ENCODE assay signal across 8 mouse cellular contexts in genomic region chr17:56124377-56125275, GRCm38 (mm10). TPM values are rescaled to one million over a fixed set of nuclear protein-coding genes. Genes with fewer than 3 reads are reported as not detected.
DNase-seq lines count a peak whose midpoint lies in the region; ATAC-seq and TF ChIP-seq lines count a peak whose summit lies in the region.

No protein-coding gene starts in this region.

- peak; percentile 67 to 83 (median 82) for TF ChIP-seq CTCF in MEL (IDR thresholded peaks at IDR 0.05 in 2 of 3, conservative IDR thresholded peaks at IDR 0.05 in 1 of 3; ENCODE audit: control insufficient read depth in 1 of 3, insufficient read depth in 1 of 3, low read depth in 2 of 3, low read length in 3 of 3, poor library complexity in 1 of 3, severe bottlenecking in 1 of 3)
- peak; percentile 79 for TF ChIP-seq CTCF in midbrain, postnatal 0 days (IDR thresholded peaks at IDR 0.05)

- H3K79me2 ChIP-seq in MEL (ENCODE audit: control insufficient read depth, insufficient read depth, low read length, poor library complexity): no peaks in the 10 kb centered on the region

- H3K27ac ChIP-seq in MEL (ENCODE audit: control insufficient read depth, low read depth, low read length): no peak overlapping the region
- H3K27ac ChIP-seq in embryonic facial prominence, embryonic 10.5 days (replicated peaks): peak overlapping the region; percentile 76
- no peak overlapping the region for H3K27ac ChIP-seq in limb, embryonic 12.5 days
- H3K27ac ChIP-seq in midbrain, postnatal 0 days (ENCODE audit: low read depth, low read length): no peak overlapping the region

- H3K4me3 ChIP-seq in MEL (ENCODE audit: control insufficient read depth in 1 of 2, insufficient read depth in 1 of 2, low read depth in 2 of 2, low read length in 2 of 2): no peak overlapping the region
- H3K4me3 ChIP-seq in embryonic facial prominence, embryonic 10.5 days: peak overlapping the region; percentile 57
- peak overlapping the region; percentile 44 for H3K4me3 ChIP-seq in limb, embryonic 12.5 days (replicated peaks)
- 0 out of 2 replicates have a peak overlapping the region, but pooled peaks have one; percentile 1 for H3K4me3 ChIP-seq in midbrain, postnatal 0 days (ENCODE audit: low read depth, low read length)

- no peak for ATAC-seq in limb, embryonic 12.5 days (ENCODE audit: insufficient number of reproducible peaks, insufficient read depth, low FRiP score, low TSS enrichment, low read depth)
- ATAC-seq in midbrain, postnatal 0 days (ENCODE audit: low FRiP score): 0 out of 2 replicates have a peak, but pooled peaks have one; percentile 2

- H3K27me3 ChIP-seq in MEL (ENCODE audit: control insufficient read depth in 1 of 2, insufficient read depth in 2 of 2, low read length in 2 of 2): no peaks in the 10 kb centered on the region
- peaks cover 71% of the 10 kb centered on the region for H3K27me3 ChIP-seq in embryonic facial prominence, embryonic 10.5 days (replicated peaks; ENCODE audit: low read depth, poor library complexity, severe bottlenecking)
- H3K27me3 ChIP-seq in limb, embryonic 12.5 days: peaks cover 66% of the 10 kb centered on the region
- H3K27me3 ChIP-seq in midbrain, postnatal 0 days (ENCODE audit: insufficient read depth, low read length): peaks cover 22% of the 10 kb centered on the region

- TF ChIP-seq POLR2A in MEL (IDR thresholded peaks at IDR 0.05; ENCODE audit: control insufficient read depth in 1 of 2, insufficient read depth in 1 of 2, low read depth in 1 of 2, low read length in 2 of 2, poor library complexity in 1 of 2): no peak

- H3K4me2 ChIP-seq in limb, embryonic 12.5 days: peak overlapping the region; percentile 77
- H3K4me2 ChIP-seq in midbrain, postnatal 0 days (ENCODE audit: low read depth, low read length, poor library complexity, severe bottlenecking): peak overlapping the region; percentile 22

- no peak overlapping the region for H3K9ac ChIP-seq in MEL (ENCODE audit: control insufficient read depth, low read depth, low read length, poor library complexity, severe bottlenecking)
- H3K9ac ChIP-seq in limb, embryonic 12.5 days (replicated peaks): peak overlapping the region; percentile 60
- H3K9ac ChIP-seq in midbrain, postnatal 0 days (replicated peaks; ENCODE audit: low read length, poor library complexity, severe bottlenecking): no peak overlapping the region

- no peaks in the 10 kb centered on the region for H3K4me1 ChIP-seq in MEL (ENCODE audit: control insufficient read depth in 1 of 2, insufficient read depth in 2 of 2, low read length in 2 of 2)
- peaks cover 22% of the 10 kb centered on the region for H3K4me1 ChIP-seq in embryonic facial prominence, embryonic 10.5 days
- peaks cover 19% of the 10 kb centered on the region for H3K4me1 ChIP-seq in limb, embryonic 12.5 days (replicated peaks)
- peaks cover 4% of the 10 kb centered on the region; the same call in 1 of the 2 replicates for H3K4me1 ChIP-seq in midbrain, postnatal 0 days (ENCODE audit: insufficient read depth, low read length)

- DNase-seq in heart, adult 18-20 months: peak; percentile 78 to 80
- DNase-seq in heart, adult 8-10 months (ENCODE audit: low spot score): no peak
- DNase-seq in MEL (ENCODE audit: low read depth, low spot score): peak; percentile 66
- DNase-seq in embryonic facial prominence, embryonic 10.5 days (ENCODE audit: low spot score): peak; percentile 79
- DNase-seq in heart, postnatal 14 days: peak; percentile 76
- no peak for DNase-seq in midbrain, postnatal 0 days (ENCODE audit: low spot score)
- DNase-seq in ovary, postnatal 10 days (ENCODE audit: low spot score): no peak

- H3K36me3 ChIP-seq in MEL (ENCODE audit: control insufficient read depth in 1 of 2, insufficient read depth in 2 of 2, low read length in 2 of 2): no peaks in the 10 kb centered on the region
- 0 out of 2 replicates have a peak, but pooled peaks cover 3% of the 10 kb centered on the region for H3K36me3 ChIP-seq in embryonic facial prominence, embryonic 10.5 days (replicated peaks)
- no peaks in the 10 kb centered on the region for H3K36me3 ChIP-seq in limb, embryonic 12.5 days
- H3K36me3 ChIP-seq in midbrain, postnatal 0 days (ENCODE audit: insufficient read depth, low read length): peaks cover 51% of the 10 kb centered on the region

- TF ChIP-seq EP300 in MEL (IDR thresholded peaks at IDR 0.05; ENCODE audit: low read depth in 1 of 2, low read length in 2 of 2): no peak

- intact Hi-C loops in heart, postnatal 14 days (cut with DNase I): no loop called here

- WGBS in embryonic facial prominence, embryonic 10.5 days: 10% methylated on average over 59 of the region's 59 CpGs
- WGBS in limb, embryonic 12.5 days: 7% methylated on average over 59 of the region's 59 CpGs
- WGBS in midbrain, postnatal 0 days: 25% methylated on average over 46 of the region's 59 CpGs

- TF ChIP-seq RAD21 in MEL (IDR thresholded peaks at IDR 0.05; ENCODE audit: low read depth, low read length): peak; percentile 17

- H3K9me3 ChIP-seq in MEL (replicated peaks; ENCODE audit: insufficient read depth, low read length): no peaks in the 10 kb centered on the region
- peaks cover 16% of the 10 kb centered on the region for H3K9me3 ChIP-seq in embryonic facial prominence, embryonic 10.5 days
- H3K9me3 ChIP-seq in limb, embryonic 12.5 days: peaks cover 17% of the 10 kb centered on the region
- H3K9me3 ChIP-seq in midbrain, postnatal 0 days (ENCODE audit: low read length): peaks cover 6% of the 10 kb centered on the region; the same call in 1 of the 2 replicates

TF ChIP-seq in MEL, 35 proteins besides CTCF, POLR2A, EP300 and RAD21 (continues in another document):
- TF ChIP-seq MAX (IDR thresholded peaks at IDR 0.05; ENCODE audit: low read length): no peak

RNA-seq across cellular contexts. Expression of gene Lrg1, which starts 2.8 kb away (rescaled TPM):
- total RNA-seq in heart, adult 18-20 months (2021): 10 to 100 TPM; 56.2 to 65.4 TPM
- total RNA-seq in heart, adult 8-10 months (2022): 10 to 100 TPM; 47.5 to 68.7 (median 60.4) TPM
- not detected in 2 replicates for total RNA-seq in MEL (2012; rRNA removed)
- not detected for polyA plus RNA-seq in MEL (2012; ENCODE audit: insufficient read depth in 1 of 2, insufficient read length in 2 of 2, low read depth in 1 of 2, low replicate concordance in 2 of 2, missing spikeins in 1 of 2)
- polyA plus RNA-seq in embryonic facial prominence, embryonic 10.5 days (2016; fragmentation: Nextera tagmentation; extraction: Ambion mirVana): 0.10 TPM in 1 of 2 replicates, not detected in the other
- 10 to 100 TPM; 36.7 to 45.8 TPM for total RNA-seq in heart, postnatal 14 days (2021)
- 0.24 TPM in 1 of 2 replicates, not detected in the other for polyA plus RNA-seq in limb, embryonic 12.5 days (2016; fragmentation: Nextera tagmentation; extraction: Ambion mirVana)
- 0.47 and 0.49 TPM in 2 replicates for total RNA-seq in midbrain, postnatal 0 days (2014; rRNA removed)
- polyA plus RNA-seq in midbrain, postnatal 0 days (2015; fragmentation: Nextera tagmentation; extraction: Ambion mirVana): 0.43 and 0.66 TPM in 2 replicates

RNA-seq across cellular contexts. Expression of gene Plin5, which starts 7.2 kb away (rescaled TPM):
- 100 to 1,000 TPM; 166 TPM for total RNA-seq in heart, adult 18-20 months (2021)
- 100 to 1,000 TPM; 110 to 160 (median 150) TPM for total RNA-seq in heart, adult 8-10 months (2022)
- not detected in 2 replicates for total RNA-seq in MEL (2012; rRNA removed)
- polyA plus RNA-seq in MEL (2012; ENCODE audit: insufficient read depth in 1 of 2, insufficient read length in 2 of 2, low read depth in 1 of 2, low replicate concordance in 2 of 2, missing spikeins in 1 of 2): not detected
- 0.47 and 0.48 TPM in 2 replicates for polyA plus RNA-seq in embryonic facial prominence, embryonic 10.5 days (2016; fragmentation: Nextera tagmentation; extraction: Ambion mirVana)
- 100 to 1,000 TPM; 154 to 166 TPM for total RNA-seq in heart, postnatal 14 days (2021)
- 0.10 TPM in 2 replicates for polyA plus RNA-seq in limb, embryonic 12.5 days (2016; fragmentation: Nextera tagmentation; extraction: Ambion mirVana)
- 4.3 and 4.5 TPM in 2 replicates for total RNA-seq in midbrain, postnatal 0 days (2014; rRNA removed)
- polyA plus RNA-seq in midbrain, postnatal 0 days (2015; fragmentation: Nextera tagmentation; extraction: Ambion mirVana): 4.8 and 5.9 TPM in 2 replicates

RNA-seq across cellular contexts. Expression of gene Plin4, which starts 15.0 kb away (rescaled TPM):
- total RNA-seq in heart, adult 18-20 months (2021): 100 to 1,000 TPM; 118 to 175 TPM
- 100 to 1,000 TPM; 140 to 200 (median 164) TPM for total RNA-seq in heart, adult 8-10 months (2022)
- total RNA-seq in MEL (2012; rRNA removed): 0.08 and 0.10 TPM in 2 replicates
- under 1 TPM in 1 of 2 experiments, not detected in 1; 0.07 TPM for polyA plus RNA-seq in MEL (2012; ENCODE audit: insufficient read depth in 1 of 2, insufficient read length in 2 of 2, low read depth in 1 of 2, low replicate concordance in 2 of 2, missing spikeins in 1 of 2)
- polyA plus RNA-seq in embryonic facial prominence, embryonic 10.5 days (2016; fragmentation: Nextera tagmentation; extraction: Ambion mirVana): 0.05 TPM in 2 replicates
- total RNA-seq in heart, postnatal 14 days (2021): 100 to 1,000 TPM; 125 to 147 TPM
- 0.12 and 0.23 TPM in 2 replicates for polyA plus RNA-seq in limb, embryonic 12.5 days (2016; fragmentation: Nextera tagmentation; extraction: Ambion mirVana)
- 0.42 and 0.55 TPM in 2 replicates for total RNA-seq in midbrain, postnatal 0 days (2014; rRNA removed)
- polyA plus RNA-seq in midbrain, postnatal 0 days (2015; fragmentation: Nextera tagmentation; extraction: Ambion mirVana): 0.04 and 0.05 TPM in 2 replicates

RNA-seq across cellular contexts. Expression of gene Sema6b, which starts 15.5 kb away (rescaled TPM):
- total RNA-seq in heart, adult 18-20 months (2021): 10 to 100 TPM; 12.5 to 13.5 TPM
- total RNA-seq in heart, adult 8-10 months (2022): 10 to 100 TPM in 1 of 4 experiments, 1 to 10 TPM in 3; 5.4 to 10.4 (median 8.6) TPM
- 7.0 and 7.7 TPM in 2 replicates for total RNA-seq in MEL (2012; rRNA removed)
- 10 to 100 TPM in 1 of 2 experiments, not detected in 1; 16.8 TPM for polyA plus RNA-seq in MEL (2012; ENCODE audit: insufficient read depth in 1 of 2, insufficient read length in 2 of 2, low read depth in 1 of 2, low replicate concordance in 2 of 2, missing spikeins in 1 of 2)
- 1.0 and 1.1 TPM in 2 replicates for polyA plus RNA-seq in embryonic facial prominence, embryonic 10.5 days (2016; fragmentation: Nextera tagmentation; extraction: Ambion mirVana)
- 10 to 100 TPM; 14.5 to 14.7 TPM for total RNA-seq in heart, postnatal 14 days (2021)
- polyA plus RNA-seq in limb, embryonic 12.5 days (2016; fragmentation: Nextera tagmentation; extraction: Ambion mirVana): 3.1 and 3.3 TPM in 2 replicates
- 90.5 and 106 TPM in 2 replicates for total RNA-seq in midbrain, postnatal 0 days (2014; rRNA removed)
- 15.6 and 17.4 TPM in 2 replicates for polyA plus RNA-seq in midbrain, postnatal 0 days (2015; fragmentation: Nextera tagmentation; extraction: Ambion mirVana)

RNA-seq across cellular contexts. Expression of gene Tnfaip8l1, which starts 37.7 kb away (rescaled TPM):
- total RNA-seq in heart, adult 18-20 months (2021): 1 to 10 TPM; 1.3 to 1.5 TPM
- total RNA-seq in heart, adult 8-10 months (2022): 1 to 10 TPM; 1.2 to 2.1 (median 1.4) TPM
- total RNA-seq in MEL (2012; rRNA removed): 3.4 and 4.0 TPM in 2 replicates
- 1 to 10 TPM in 1 of 2 experiments, not detected in 1; 5.5 TPM for polyA plus RNA-seq in MEL (2012; ENCODE audit: insufficient read depth in 1 of 2, insufficient read length in 2 of 2, low read depth in 1 of 2, low replicate concordance in 2 of 2, missing spikeins in 1 of 2)
- polyA plus RNA-seq in embryonic facial prominence, embryonic 10.5 days (2016; fragmentation: Nextera tagmentation; extraction: Ambion mirVana): 10.3 and 11.7 TPM in 2 replicates
- 1 to 10 TPM; 3.5 to 5.1 TPM for total RNA-seq in heart, postnatal 14 days (2021)
- polyA plus RNA-seq in limb, embryonic 12.5 days (2016; fragmentation: Nextera tagmentation; extraction: Ambion mirVana): 8.3 and 9.5 TPM in 2 replicates
- 15.1 and 17.9 TPM in 2 replicates for total RNA-seq in midbrain, postnatal 0 days (2014; rRNA removed)
- 8.4 and 9.9 TPM in 2 replicates for polyA plus RNA-seq in midbrain, postnatal 0 days (2015; fragmentation: Nextera tagmentation; extraction: Ambion mirVana)

Comparison
In these comparisons a context has a peak if more than half of its experiments do, and no peak if none do; other contexts are left out.
1. DNase-seq: peak in heart, adult 18-20 months (2 of 2), MEL (single experiment), embryonic facial prominence, embryonic 10.5 days (single experiment) and heart, postnatal 14 days (2 of 2); none in heart, adult 8-10 months (single experiment), midbrain, postnatal 0 days (single experiment) and ovary, postnatal 10 days (single experiment).
2. H3K4me3 ChIP-seq: peak in embryonic facial prominence, embryonic 10.5 days (single experiment), limb, embryonic 12.5 days (single experiment) and midbrain, postnatal 0 days (single experiment); none in MEL (0 of 2).
3. RNA of gene Lrg1, which starts 2.8 kb away (total RNA-seq): 56.2 to 65.4 TPM in heart, adult 18-20 months, 47.5 to 68.7 TPM in heart, adult 8-10 months and 36.7 to 45.8 TPM in heart, postnatal 14 days; 0.47 to 0.49 TPM in midbrain, postnatal 0 days and not detected in MEL; every median in the first group is over 10 times any median in the second.
4. RNA of gene Plin5, which starts 7.2 kb away (total RNA-seq): 166 TPM in heart, adult 18-20 months, 154 to 166 TPM in heart, postnatal 14 days and 110 to 160 TPM in heart, adult 8-10 months; 4.3 to 4.5 TPM in midbrain, postnatal 0 days and not detected in MEL; every median in the first group is over 10 times any median in the second.
5. RNA of gene Plin4, which starts 15.0 kb away (total RNA-seq): 140 to 200 TPM in heart, adult 8-10 months, 118 to 175 TPM in heart, adult 18-20 months and 125 to 147 TPM in heart, postnatal 14 days; 0.42 to 0.55 TPM in midbrain, postnatal 0 days and 0.08 to 0.10 TPM in MEL; every median in the first group is over 10 times any median in the second.